ENCODE assay signal across 13 mouse cellular contexts in genomic region chrX:42110585-42110984, GRCm38 (mm10).
"Had no signal": no experiment of that assay in that cellular context is flagged by ENCODE, and none has a peak within 500 bp of the region (broad histone marks: within the 10 kb centered on the region; RNA-seq: fewer than 3 reads in every experiment).

No protein-coding gene starts in this region.

- H3K9ac ChIP-seq: limb, embryonic 13.5 days; liver, embryonic 13.5 days had no signal

- H3K27me3 ChIP-seq: limb, embryonic 13.5 days; liver, embryonic 13.5 days had no signal

- H3K9me3 ChIP-seq: limb, embryonic 10.5 days; liver, embryonic 13.5 days had no signal

- H3K4me3 ChIP-seq: limb, embryonic 10.5 days; limb, embryonic 13.5 days; liver, embryonic 13.5 days had no signal

- H3K4me2 ChIP-seq: limb, embryonic 13.5 days; liver, embryonic 13.5 days; midbrain, embryonic 11.5 days had no signal

- DNase-seq: kidney, adult 9 months; kidney, postnatal 14 days; kidney, postnatal 4 days; liver, embryonic 13.5 days; lung, adult 2 months; lung, postnatal 14 days; lung, postnatal 4 days; midbrain, embryonic 14.5 days; thymus, adult 18-20 months; thymus, postnatal 36 days had no signal

- H3K4me1 ChIP-seq: limb, embryonic 10.5 days; limb, embryonic 13.5 days; liver, embryonic 13.5 days had no signal

- H3K27ac ChIP-seq: limb, embryonic 10.5 days; limb, embryonic 13.5 days; liver, embryonic 13.5 days had no signal
